Mouse (Mus musculus): ENCODE measurements around the gene Acot7.

The Acot7 gene

DNA sequence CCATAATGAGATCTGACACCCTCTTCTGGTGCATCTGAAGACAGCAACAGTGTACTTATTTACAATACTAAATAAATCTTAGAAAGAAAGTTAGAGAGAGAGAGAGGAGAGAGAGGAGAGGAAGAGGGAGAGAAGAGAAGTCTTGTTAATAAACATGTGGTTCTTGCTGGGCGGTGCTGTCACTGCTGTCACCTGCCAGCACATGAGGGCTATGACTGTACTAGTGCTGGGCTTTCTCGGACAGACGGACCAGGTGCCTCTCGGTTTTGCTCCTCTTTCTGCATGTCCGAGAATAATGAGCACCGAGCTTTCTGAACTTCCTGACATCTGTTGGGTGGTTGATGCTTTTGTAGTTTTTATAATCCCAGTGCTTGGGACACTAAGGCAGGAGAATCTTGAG is 72.7 kb downstream of the Acot7 start:
- DNase-seq: no peak

DNA sequence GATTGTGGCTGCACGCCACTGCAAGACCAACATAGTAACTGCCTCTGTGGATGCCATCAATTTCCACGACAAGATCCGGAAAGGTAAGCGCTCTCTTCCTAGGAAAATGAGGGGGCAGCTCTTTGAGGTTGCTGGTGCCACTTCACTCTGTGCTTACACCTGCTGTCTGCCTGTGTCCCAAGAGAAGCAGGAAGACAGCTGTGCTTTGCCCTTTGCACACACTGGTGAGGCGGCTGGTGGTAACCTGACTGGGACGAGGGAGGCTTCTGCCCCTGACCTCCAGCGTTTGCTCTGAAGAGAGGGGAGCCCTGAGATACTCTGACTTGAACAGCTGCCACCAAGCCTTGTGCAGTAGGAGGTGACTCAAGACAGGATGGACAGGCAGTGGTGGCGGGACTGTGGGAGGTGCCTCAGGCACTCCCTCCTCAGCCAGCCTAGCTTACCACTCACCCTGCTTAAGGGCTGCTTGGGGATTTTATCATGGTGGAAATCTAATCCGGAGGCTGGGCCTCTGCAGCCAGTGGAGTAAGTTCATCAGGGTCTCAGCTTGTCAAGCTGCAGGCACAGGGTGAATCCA is 75.3 kb downstream of the Acot7 start:
- no peak for DNase-seq

DNA sequence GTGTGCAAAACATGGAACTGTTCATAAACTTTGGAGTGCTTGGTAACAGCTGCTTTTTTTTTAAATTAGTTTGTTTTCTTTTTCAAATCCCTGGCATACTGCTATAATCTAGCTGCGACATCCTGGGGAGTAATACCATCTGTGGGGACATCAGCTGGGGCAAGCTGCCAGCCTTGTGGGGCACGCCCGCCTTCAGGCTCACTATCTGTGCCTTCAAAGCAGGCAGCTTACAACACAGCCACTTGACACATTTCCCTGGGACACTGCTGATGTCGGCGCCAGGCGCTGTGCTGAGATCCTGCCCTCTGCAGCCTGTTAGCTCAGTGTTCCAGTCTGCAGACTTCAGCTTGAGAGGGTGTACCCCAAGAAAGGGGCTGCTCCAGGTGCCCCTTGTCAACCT is 79.1 kb downstream of the Acot7 start:
- peak; percentile 85 for DNase-seq

DNA sequence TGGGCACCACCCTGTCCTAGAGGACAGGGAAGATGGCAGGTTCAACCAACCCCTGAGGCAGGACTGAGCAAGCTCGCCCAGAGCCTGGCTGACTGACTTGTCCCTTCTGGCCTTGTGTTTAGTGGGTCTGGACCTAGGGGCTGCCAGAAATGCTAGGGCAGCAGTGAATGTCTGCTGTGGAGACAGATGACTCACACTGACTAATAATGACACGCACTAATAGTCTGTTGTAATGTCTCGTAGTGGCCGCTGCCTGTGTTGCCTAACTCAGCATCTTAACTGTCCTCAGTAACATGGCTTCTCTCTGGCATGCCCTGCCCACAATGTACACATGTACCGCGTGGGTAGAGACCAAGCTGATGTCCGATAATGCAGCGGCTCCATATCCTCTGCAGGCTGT is 82.5 kb downstream of the Acot7 start:
- DNase-seq: no peak

DNA sequence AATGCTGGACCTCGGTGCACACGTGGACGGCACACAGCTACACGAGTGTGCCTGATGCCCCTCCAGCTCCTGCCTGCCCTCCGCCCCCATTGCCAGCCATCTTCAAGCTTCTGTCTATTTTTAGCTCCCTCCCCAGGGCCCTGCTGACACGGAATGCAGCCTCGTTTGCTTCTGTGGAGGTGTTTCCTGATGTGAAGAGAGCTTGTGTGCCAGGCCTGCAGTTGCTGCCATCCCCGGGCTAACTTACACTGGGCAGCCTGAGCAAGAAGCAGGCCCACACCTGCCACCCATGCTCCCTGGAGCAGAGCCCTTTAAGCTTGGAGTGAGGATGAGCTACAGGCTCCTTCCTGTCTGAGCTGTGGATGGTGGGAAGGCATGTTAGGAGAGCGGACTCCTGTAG is 84.3 kb downstream of the Acot7 start:
- no peak for DNase-seq

DNA sequence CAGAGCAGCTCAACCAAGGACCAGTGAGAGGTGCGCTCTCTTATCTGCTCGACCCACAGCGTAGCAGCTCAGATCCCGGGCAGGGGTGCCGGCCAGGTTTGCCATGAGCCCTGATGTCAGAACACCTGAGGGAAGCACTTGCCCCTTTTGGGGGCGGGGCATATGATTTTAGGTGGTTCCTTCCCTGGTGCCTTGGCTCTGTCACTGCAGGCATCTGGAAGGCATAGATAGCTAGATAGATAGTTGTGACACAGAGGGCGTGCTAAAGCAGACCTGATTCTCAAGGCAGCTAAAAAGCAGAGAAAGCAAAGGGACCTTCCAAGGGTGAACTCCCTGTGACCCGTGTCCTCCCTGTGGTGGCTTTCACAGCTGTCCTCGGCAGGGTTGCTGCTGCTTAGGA is 85.2 kb downstream of the Acot7 start:
- DNase-seq: no peak

DNA sequence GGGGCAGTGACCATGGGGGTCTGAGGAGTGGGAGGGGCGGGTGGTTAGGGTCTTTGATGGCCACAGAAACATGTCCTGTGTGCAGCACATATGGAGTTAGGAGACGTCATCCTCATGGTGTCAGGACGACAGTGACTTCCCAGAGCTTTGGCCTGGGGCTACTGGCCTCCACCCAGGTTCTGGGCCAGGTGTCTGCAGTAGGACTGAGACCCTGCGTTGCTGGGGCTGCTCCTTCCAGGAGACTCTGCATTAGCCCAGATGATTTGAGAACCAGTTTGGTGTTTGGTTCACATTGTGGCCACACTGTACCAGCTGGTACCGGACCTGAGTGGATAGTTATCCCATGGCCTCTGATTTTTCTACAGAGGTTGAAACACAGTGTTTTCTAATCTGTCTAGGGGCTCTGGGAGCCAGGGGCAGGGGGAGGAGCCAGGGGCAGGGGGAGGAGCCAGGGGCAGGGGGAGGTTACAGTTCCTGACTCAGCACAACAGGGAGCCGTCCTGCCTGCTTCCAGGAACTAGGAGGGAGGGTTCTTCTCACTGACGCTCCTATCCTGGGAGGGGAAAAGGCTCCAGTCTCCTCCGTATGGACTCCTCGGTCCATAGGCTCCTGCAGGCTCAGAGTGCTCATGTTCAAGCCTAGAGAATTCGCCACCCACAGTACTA is 85.7 kb downstream of the Acot7 start:
- DNase-seq: peak; percentile 50

DNA sequence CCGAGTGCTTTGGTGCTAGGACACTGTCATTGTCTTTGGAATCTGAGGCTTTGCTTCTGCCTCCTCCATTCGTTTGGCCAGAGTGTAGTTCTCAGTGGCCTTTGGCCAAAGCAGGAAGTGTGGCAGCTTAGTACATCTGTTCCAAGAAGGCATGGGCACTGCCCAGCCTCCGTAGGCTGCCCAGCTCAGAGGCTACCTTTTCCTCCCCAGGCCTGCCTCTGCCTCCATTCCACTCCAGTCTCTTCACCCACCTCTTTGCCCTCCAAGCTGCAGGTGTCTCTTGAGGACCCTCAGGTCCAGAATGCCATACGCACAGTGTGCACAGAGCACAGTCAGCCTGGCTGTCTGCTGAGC is 86.2 kb downstream of the Acot7 start:
- DNase-seq: peak; percentile 69

DNA sequence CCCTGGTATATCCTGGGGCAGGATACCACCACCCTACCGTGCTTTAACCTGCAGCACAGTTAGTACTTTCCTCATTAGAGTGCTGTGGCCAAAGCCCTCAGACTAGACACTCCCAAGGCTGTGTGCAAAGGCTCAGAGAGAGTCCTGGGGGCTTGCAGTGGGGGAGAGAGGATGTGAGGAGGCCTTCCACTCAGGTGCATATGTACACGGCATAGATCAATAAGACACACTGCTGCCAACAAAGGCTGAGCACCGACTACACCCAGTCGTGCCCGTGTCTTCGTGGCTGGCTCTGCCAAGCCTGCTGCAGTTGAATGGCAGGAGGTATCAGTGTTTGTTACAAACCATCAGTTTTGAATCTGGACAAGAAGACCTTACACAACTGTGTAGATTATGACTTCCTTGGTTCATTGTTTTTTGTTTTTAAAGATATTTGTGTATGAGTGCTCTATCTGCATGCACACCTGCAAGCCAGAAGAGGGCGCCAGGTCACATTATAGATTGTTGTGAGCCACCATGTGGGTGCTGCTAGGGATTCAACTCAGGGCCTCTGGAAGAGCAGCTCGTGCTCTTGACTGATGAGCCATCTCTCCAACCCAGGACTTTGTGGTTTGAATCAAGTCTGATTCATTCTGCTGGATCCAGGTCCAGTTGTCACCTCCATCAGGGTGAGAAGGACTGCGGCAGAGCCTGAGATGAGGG is 87.1 kb downstream of the Acot7 start:
- peak; percentile 52 for DNase-seq

DNA sequence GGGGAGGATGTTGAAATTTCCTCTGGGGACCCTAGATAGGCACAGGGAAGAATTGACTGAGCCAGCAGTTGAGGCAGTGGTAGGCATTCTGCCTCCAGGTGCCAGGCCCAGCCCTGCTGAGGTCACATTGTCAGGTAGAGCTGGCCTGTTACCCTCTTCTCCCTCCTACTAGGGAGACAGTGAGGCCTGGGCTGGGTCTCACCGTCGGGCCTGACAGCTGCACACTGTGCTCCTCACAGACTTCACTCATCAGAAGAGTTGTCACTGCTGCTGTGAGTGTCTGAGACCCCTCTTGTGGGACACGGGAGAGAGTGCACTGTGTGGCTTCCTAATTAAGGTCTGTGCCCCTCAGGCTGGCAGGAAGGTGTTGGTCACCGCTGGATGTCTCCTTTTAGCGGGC is 87.9 kb downstream of the Acot7 start:
- DNase-seq: peak; percentile 58

DNA sequence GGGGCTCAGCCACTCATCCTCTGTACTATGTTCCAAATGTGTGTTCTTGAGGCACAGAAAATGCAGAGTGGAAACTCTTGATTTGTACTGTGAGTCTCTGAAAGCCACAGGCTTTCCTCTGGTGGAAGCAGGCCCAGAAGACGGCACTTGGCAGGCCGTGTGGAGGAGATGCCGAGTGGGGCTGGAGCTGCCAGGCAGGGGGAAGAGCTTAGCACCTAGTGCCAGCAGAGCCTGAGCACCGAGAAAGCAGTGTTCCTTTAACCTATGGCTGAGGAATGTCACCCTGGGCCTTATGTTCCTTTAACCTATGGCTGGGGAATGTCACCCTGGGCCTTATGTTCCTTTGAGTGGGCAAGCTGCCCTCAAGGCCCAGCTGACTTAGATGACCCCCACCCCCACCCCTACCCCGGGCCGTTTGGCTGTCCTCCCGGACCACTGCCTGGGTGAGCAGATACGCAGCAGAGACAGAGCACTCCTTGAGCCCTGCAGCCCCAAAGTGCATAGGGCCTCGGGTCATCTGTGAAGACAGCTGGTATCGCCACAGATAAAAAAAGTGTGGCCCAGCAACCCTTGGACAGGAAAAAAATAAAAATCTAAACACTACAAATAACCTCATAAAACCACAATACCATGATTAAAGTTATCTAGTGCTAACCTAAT is 88.4 kb downstream of the Acot7 start:
- peak; percentile 86 for DNase-seq

DNA sequence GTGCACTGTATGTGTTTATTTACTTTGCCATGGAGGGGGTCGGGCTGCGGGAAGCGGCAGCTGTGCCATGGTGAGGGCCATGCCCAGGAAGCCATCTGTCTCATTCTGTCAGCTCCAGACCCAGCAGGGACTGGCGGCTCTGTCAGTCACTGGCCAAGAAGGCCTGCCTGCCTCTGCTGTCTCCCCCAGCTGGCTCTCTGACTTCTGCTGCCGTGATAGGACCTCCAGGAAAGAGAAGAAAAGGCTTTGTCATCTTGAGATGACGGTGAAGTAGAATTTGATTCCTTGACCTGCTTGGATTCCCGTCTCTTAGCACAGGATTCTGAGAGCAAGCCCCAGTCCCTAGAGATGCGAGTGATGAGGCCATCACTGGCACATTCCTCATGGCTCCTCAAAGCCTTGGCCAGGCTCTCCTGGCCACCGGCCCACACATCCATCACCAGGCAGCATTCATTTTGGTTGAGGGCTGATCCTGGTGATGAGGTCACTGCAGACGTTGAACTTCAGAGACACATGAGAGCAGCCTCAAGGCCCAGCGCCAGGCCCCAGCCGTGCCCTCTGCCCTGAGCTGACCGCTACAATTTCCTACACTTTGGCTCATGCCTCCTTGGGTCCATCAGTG is 89.9 kb downstream of the Acot7 start:
- DNase-seq: peak; percentile 89

DNA sequence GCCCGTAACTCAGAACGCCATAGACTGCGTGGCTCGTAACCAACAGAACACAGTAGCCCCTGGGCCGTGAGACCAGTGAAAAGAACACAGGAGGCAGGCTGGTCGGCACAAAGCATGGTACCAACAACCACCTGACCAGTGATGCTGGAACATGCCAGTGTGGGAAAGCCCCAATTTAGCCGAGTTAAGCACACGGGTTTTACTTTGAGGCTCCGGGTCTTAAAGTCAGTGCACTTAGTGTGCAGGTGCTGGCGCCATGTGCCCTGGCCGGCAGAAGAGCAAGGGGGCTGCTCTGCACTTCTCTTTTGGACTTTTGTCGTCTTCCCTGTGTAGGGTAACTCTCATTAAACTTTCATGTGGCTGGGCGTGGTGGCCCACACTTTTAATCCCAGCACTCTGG is 92.0 kb downstream of the Acot7 start:
- no peak for DNase-seq

DNA sequence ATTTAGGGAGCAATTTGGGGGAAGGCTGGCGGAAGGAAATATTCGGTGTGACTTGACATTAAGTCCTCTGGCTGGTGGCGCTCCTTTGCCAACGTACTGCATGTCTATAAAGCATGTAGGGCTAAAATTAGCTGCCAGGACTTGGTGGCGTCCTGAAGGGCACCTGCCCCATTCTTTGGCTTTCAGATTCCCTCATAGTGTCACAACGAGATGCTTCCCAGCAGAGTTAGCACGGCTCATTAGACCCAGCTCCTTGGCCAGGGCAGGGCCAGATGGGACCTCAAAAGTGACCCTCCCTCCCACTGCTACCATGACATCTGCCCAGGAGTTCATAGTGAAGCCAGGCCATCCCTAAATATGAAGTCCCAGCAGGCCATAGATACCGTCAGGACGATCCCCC is 92.7 kb downstream of the Acot7 start:
- no peak for DNase-seq

DNA sequence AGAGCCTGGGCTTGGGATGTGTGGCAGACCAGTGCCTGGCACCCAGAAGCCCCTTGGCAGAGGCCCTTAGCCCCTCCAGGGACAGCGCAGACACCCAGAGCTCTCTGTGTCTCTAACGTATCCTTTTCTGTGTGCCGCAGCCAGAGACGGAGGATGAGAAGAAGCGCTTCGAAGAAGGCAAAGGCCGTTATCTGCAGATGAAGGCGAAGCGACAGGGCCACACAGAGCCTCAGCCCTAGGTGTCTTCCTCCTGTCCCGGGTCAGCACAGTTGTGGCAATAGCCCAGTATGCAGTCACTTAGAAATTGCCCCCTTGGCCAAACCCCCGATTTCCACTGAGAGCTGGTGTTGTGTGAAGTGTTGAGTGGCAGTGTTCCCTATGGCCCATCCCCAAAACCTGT is 93.4 kb downstream of the Acot7 start:
- DNase-seq: no peak

DNA sequence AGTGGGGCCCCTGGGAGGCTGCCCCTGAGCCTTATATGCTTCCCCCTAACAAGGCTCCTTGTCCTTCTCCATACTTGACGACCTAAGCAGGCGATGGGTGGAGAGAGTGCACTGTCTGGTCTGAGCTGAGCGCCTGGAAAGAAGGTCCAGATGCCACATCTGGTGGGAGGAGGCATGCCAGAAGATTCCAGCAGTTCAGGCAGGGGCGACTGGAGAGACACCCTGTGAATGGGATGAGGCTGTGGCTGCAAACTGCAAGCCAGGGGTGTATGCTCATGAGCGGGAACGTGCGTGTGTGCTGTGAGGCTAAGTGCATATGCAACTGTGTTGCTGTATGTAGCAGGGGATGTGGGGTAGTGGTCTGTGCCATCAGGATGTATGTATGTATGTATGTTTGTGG is 94.1 kb downstream of the Acot7 start:
- DNase-seq: no peak

DNA sequence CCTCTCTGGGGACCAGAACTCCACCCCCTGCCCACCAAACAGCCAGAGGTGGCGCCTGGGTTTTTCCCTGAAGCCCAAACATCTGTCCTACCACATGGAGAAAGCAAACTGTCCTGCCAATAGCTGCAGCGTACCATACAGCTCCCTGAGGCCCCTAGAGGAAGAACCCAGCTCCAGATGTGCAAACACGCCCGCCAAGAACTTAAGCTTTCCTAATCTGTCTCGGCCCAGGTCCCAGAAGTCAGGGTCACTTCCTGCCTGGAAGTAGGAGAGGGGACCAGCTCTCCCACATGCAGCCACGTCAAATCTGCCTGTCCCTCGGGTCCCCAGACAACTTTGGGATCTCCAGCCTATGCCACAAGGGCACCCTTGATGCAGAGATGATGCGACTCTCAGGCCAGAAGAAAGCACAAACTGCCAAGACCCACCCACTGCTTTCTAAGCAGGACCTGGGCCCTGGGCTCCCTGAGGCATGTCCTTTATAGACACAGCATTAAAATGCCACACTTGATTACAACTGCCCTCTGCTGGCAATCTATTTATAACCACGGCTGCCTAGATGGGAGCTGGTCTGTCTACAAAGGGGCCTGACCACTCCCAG is 94.6 kb downstream of the Acot7 start:
- DNase-seq: peak; percentile 66

DNA sequence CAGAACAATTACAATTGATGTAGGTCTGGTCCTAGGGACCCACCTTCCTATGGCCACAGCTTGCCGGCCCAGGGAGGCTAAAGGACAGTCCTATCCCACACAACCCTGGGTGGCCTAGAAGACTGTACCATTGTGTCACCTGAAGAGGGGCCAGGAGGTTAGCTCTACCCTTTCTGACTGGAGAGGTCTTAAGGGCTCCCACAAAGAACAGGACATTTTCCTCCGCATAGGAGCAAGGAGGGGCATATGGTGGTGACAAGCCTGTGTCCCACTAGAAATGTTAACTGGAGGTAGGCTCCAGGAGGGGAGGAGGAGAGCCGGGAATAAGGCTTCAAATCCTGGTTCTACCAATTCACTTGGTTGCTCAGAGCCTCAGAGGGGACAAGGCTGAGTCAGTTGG is 95.3 kb downstream of the Acot7 start:
- DNase-seq: no peak

DNA sequence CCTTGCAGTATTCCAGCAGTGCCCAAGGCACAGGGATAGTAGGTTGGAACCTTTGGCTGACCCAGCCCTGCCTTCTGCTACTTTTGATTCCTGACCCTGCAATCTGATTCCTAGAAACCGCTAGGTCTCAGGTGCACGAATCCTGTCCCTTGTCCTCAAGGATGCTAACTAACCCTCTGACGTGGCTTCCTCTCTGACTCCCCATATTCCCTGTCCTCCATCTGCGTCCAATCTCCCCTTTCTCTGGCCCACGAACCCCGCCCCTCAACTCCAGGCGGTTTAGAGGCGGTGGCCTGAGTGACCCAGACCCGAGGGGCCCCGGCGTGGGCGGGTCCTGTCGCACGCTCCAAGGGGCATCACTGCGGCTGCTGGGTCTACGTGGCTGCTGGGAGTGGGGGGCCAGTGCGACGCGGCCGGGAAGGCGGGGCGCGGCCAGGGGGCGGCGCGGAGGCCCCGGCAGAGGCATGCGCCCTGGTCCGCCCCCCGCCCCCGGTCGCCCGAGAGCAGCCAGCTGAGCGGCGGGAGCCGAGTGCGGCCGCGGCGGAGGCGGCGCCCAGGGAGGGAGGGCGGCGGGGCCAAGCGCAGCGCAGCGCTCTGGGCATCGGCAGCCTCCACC is 95.8 kb downstream of the Acot7 start, which contains the start of gene Gpr153:
Gene Gpr153 (plus strand): TSS at position 612 of the 616 bp plus-strand sequence.
- peak; percentile 54 for DNase-seq

DNA sequence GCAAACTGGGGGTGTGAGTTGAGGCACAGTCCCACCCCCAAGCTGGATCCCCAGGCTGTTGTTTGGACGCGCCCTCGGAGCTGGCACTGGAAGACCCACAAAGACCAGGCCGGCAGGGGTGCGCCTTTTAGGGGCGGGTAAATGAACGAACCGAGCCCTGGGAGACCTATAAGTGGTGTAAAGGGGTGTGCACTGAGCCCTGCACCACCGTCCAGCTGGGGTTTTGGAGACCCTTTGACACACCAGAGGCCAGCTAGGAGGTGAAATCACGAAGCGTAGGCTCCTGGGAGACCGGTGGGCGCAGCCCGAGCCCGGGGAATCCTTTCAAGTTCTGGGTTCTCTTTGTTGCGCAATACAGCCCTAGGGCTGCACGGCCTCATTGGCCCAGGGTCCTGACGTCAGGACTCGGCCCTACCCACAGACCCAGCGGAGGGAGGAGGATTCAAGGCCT is 96.8 kb downstream of the Acot7 start:
- DNase-seq: no peak

DNA sequence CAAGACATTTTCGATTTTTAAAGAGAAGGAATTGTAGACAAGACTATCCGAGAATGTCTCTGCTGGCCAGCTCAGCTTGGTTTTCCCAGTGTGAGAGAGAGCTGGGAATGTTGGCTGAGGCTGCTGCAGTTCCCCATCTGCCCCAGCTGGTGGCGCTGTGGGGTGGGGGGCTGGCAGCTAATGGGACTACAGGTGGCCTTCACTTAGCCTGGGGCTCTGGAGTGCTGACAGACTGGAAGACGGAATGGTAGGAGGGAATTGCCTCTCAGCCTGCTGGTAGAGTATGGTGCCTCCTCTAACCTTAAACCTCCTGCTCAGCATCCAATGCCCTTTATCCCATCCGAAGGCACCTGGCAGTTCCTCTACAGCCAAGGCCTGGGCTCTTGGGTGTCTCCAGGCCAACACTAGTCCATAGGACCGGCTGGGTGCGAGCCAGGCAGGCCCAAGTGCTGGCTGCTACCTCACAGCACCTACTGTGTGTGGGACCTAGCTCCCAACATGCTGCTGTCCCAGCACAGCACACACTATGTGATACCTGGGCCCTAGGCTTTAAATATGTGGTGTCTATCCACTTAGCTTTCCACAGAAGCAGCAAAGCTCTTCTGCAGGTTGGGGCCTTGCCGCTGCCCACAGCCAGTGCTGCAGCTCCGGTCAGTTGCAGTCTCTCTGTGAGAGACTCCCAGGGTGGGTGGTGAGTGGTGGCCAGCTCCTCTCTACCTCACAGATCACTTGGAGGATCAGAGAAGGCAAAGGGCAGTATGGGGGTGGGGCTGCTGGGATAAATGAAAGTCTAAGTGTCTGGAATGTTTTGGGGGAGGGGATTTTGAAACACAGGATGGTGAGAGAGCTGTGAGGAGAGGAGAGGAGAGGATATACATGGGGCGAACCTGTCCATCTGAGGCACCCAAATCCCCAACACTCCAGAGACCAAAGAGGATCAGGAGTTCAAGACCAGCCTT is 98.7 kb downstream of the Acot7 start:
- peak; percentile 79 for DNase-seq

Measured in cerebellum, adult 9-10 months (tissue).